Mouse (Mus musculus) gonadal fat pad, adult 2 months (tissue): ENCODE measurements around the gene Timm10b. TPM values are rescaled to one million over a fixed set of nuclear protein-coding genes. Genes with fewer than 3 reads are reported as not detected.

Experiments
- DNase-seq: peaks from one replicate; pipeline ENCODE4 v3.0.0-alpha.2; 2012; ENCODE audit warnings: low read depth
- polyA plus RNA-seq: library from polyadenylated mRNA; depleted of rRNA; stranded (reverse); fragments of >200 nt; gene quantifications from 2 replicates; pipeline ENCODE4 v1.2.3, GENCODE M21; 2012; rRNA removed

Timm10b gene
- polyA plus RNA-seq, 1 experiment = 158 TPM

- no peak for DNase-seq
Measured at GRCm38 (mm10) chr7:105640894-105641255, 1.0 kb downstream of the Timm10b start.

DNA sequence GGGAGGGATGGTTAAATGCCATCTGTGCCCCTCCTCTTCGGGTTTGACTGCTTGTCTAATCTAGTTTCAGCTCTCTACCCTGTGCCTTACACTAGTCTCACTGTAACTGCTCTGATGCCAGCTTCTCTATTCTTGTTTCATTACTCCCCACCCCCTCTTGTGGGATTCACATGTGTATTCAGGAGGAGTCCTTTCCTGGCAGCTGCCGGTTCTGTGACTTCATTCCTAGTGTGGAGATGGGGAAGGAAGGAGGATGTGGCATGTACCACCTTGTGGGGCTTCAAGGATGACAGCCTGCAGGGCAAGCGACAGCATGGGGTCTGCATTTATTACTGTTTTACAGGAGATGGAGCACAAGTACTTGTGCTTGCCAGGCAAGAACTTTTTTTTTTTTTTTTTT, 2.1 kb downstream of the Timm10b start:
- no peak for DNase-seq

GRCm38 (mm10) chr7:105650639-105651435, 11.0 kb downstream of the Timm10b start, which contains the start of gene Dnhd1:
TSS of gene Dnhd1 (plus strand) at chr7:105650827.
- no peak for DNase-seq

DNA sequence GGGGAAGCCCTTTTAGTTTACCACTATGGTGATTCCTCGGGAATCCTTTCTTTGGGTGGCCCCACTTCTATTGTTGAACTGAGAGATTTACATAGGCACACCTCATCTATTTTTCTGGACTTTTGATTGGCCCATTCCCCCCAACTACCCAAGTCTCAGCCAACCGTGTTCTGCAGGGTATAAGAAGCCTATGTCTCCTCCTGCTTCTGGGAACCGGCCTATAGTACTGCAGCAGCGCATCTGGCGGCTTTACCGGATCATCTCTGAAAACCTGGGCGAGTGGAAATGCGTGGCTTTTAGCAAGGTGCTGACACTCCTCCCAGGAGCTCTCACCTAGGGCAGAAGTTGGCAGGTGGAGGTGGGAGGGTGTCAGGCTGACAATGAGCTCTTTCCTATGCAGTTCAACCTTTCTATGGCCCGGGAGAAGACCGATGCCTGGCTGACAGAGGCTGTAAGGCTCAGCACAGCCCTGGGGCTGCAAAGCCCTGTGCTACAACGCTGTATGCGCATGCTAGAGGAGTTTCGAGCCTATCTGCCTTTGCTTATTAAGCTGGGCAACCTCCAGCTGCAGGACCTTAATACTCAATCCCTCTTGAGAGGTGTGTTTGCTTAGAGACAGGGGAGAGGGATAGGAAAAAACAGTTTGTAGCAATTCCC, 45.8 kb downstream of the Timm10b start:
- DNase-seq = no peak

DNA sequence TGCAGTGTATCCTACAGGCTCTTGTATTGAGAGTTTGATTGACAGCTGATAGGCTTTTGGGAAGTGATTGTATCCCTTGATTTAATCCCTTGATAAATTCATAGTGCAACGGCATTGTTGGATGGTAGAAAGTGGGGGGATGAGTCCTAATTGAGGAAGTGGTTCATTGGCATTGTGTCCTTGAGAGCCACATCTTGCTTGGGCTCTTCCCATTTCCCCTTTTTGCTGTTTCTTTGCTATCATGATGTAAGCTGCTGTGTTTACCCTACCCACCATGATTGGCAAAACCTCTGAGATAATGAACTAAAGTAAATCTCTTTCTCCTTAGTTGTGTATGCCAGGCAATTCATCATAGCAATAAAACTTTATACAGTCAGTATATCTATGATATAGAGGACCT, 51.0 kb downstream of the Timm10b start:
- DNase-seq = no peak

Other genes starting within 250 kb of the Timm10b start
- 49.3 and 50.2 TPM in 2 replicates for gene Fam160a2, start 240.0 kb upstream of the Timm10b start, polyA plus RNA-seq
- gene Cnga4, start 235.5 kb upstream of the Timm10b start, polyA plus RNA-seq = 0.55 and 0.91 TPM in 2 replicates
- 0.42 and 1.2 TPM in 2 replicates for gene Cckbr, start 214.3 kb upstream of the Timm10b start, polyA plus RNA-seq
- gene Cavin3, start 157.8 kb upstream of the Timm10b start, polyA plus RNA-seq = 136 and 260 TPM in 2 replicates
- 70.7 and 84.7 TPM in 2 replicates for gene Smpd1, start 85.7 kb upstream of the Timm10b start, polyA plus RNA-seq
- gene Apbb1, start 58.4 kb upstream of the Timm10b start, polyA plus RNA-seq = 22.7 and 22.8 TPM in 2 replicates
- 1.7 and 5.6 TPM in 2 replicates for gene Hpx, start 39.9 kb upstream of the Timm10b start, polyA plus RNA-seq
- gene Trim3, start 6.5 kb upstream of the Timm10b start, polyA plus RNA-seq = 52.2 and 52.6 TPM in 2 replicates
- gene Arfip2, start 360 bp downstream of the Timm10b start, polyA plus RNA-seq = 76.7 and 83.7 TPM in 2 replicates
- gene Gm45799, start 496 bp downstream of the Timm10b start, polyA plus RNA-seq = 118 and 194 TPM in 2 replicates
- gene Dnhd1, start 10.8 kb downstream of the Timm10b start, polyA plus RNA-seq = 2.8 and 3.3 TPM in 2 replicates
- gene Ilk, start 96.5 kb downstream of the Timm10b start, polyA plus RNA-seq = 233 and 256 TPM in 2 replicates
- gene Rrp8, start 97.3 kb downstream of the Timm10b start, polyA plus RNA-seq = 13.1 and 14.3 TPM in 2 replicates
- 426 and 440 TPM in 2 replicates for gene Taf10, start 104.3 kb downstream of the Timm10b start, polyA plus RNA-seq
- 122 and 170 TPM in 2 replicates for gene Tpp1, start 112.2 kb downstream of the Timm10b start, polyA plus RNA-seq
- gene Dchs1, start 147.6 kb downstream of the Timm10b start, polyA plus RNA-seq = 5.8 and 7.3 TPM in 2 replicates
- gene Mrpl17, start 171.0 kb downstream of the Timm10b start, polyA plus RNA-seq = 306 and 351 TPM in 2 replicates